Mouse (Mus musculus): ENCODE measurements at regions not wholly inside any gene's neighbourhood (a gene's known extent, or its start where the extent isn't known, plus 50 kb on each side); places are given as distances from the start of the nearest gene placed in this dataset.

- DNase-seq (ENCODE audit: low spot score), result peak; percentile 70
- no peaks in the 10 kb centered on the region for H3K9me3 ChIP-seq (replicated peaks; ENCODE audit: control insufficient read depth, low read length)
- no peak overlapping the region for H3K9ac ChIP-seq (replicated peaks; ENCODE audit: low read length)
- no peaks in the 10 kb centered on the region for H3K27me3 ChIP-seq (ENCODE audit: control insufficient read depth, insufficient read depth, low read length)
- H3K36me3 ChIP-seq (replicated peaks; ENCODE audit: control insufficient read depth, insufficient read depth, low read depth, low read length), result no peaks in the 10 kb centered on the region
- H3K4me3 ChIP-seq (ENCODE audit: low read depth, low read length), result no peak overlapping the region
- WGBS, result 48% methylated on average over 15 of the region's 15 CpGs
- ATAC-seq (replicated peaks; ENCODE audit: insufficient number of reproducible peaks, low FRiP score, low TSS enrichment, low read depth), result peak; percentile 86
- H3K4me1 ChIP-seq (ENCODE audit: control insufficient read depth, insufficient read depth, low read length), result no peaks in the 10 kb centered on the region
- no peak overlapping the region for H3K4me2 ChIP-seq (ENCODE audit: low read depth, low read length)
- no peak overlapping the region for H3K27ac ChIP-seq (replicated peaks; ENCODE audit: low read depth, low read length)
These were observed 273.9 kb downstream of the Samd5 start for GRCm38 (mm10) chr10:9400911-9401617.

GRCm38 (mm10) chr10:9377440-9378101 lies 297.4 kb downstream of the Samd5 start:
- peak; percentile 7 for DNase-seq (ENCODE audit: low spot score)
- H3K4me1 ChIP-seq (ENCODE audit: control insufficient read depth, insufficient read depth, low read length), result no peaks in the 10 kb centered on the region

DNA sequence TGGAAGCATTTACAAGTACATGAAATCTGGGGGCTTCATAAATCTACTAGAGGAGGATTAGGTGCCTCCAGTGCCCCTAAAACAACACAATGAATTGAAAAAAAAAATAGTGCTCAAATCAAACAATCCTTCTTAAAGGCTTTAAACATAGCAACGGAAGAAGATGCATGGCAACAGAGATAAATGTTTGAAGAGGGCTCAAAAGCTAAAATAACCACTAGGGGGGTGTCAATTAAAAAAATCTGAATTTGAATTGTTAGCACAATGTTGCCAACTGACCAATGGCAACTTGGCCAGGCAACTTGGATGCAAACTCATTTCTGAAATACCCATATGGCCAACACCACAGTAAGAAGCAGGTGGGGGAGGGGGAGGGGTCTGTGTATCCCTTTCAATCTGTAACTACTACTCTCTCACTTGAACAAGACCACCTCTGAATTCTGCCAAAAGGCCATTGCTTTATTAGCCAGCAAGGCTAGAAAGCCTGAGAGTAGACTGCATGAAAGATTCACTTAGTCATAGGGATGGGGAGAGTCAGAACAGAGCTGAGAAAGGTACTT lies 312.6 kb downstream of the Samd5 start:
- no peak for DNase-seq (ENCODE audit: low spot score)
- Histone ChIP-seq H3K9me3 (replicated peaks; ENCODE audit: control insufficient read depth, low read length) (no peaks in the 10 kb centered on the region), H3K27ac (replicated peaks; ENCODE audit: low read depth, low read length) (no peak overlapping the region), H3K9ac (replicated peaks; ENCODE audit: low read length) (no peak overlapping the region), H3K4me2 (ENCODE audit: low read depth, low read length) (no peak overlapping the region), H3K4me3 (ENCODE audit: low read depth, low read length) (no peak overlapping the region), H3K27me3 (ENCODE audit: control insufficient read depth, insufficient read depth, low read length) (no peaks in the 10 kb centered on the region), H3K36me3 (replicated peaks; ENCODE audit: control insufficient read depth, insufficient read depth, low read depth, low read length) (no peaks in the 10 kb centered on the region), H3K4me1 (ENCODE audit: control insufficient read depth, insufficient read depth, low read length) (no peaks in the 10 kb centered on the region)
- ATAC-seq (replicated peaks; ENCODE audit: insufficient number of reproducible peaks, low FRiP score, low TSS enrichment, low read depth), result no peak
- WGBS, result 79% methylated on average over 1 of the region's 1 CpGs

More at GRCm38 (mm10) chr10:9377440-9378101, 297.4 kb downstream of the Samd5 start:
- Histone ChIP-seq H3K27me3 (ENCODE audit: control insufficient read depth, insufficient read depth, low read length) (no peaks in the 10 kb centered on the region), H3K27ac (replicated peaks; ENCODE audit: low read depth, low read length) (no peak overlapping the region), H3K4me2 (ENCODE audit: low read depth, low read length) (no peak overlapping the region), H3K9me3 (replicated peaks; ENCODE audit: control insufficient read depth, low read length) (no peaks in the 10 kb centered on the region), H3K9ac (replicated peaks; ENCODE audit: low read length) (no peak overlapping the region), H3K4me3 (ENCODE audit: low read depth, low read length) (no peak overlapping the region), H3K36me3 (replicated peaks; ENCODE audit: control insufficient read depth, insufficient read depth, low read depth, low read length) (no peaks in the 10 kb centered on the region)
- no peak for ATAC-seq (replicated peaks; ENCODE audit: insufficient number of reproducible peaks, low FRiP score, low TSS enrichment, low read depth)
- 67% methylated on average over 7 of the region's 7 CpGs for WGBS

DNA sequence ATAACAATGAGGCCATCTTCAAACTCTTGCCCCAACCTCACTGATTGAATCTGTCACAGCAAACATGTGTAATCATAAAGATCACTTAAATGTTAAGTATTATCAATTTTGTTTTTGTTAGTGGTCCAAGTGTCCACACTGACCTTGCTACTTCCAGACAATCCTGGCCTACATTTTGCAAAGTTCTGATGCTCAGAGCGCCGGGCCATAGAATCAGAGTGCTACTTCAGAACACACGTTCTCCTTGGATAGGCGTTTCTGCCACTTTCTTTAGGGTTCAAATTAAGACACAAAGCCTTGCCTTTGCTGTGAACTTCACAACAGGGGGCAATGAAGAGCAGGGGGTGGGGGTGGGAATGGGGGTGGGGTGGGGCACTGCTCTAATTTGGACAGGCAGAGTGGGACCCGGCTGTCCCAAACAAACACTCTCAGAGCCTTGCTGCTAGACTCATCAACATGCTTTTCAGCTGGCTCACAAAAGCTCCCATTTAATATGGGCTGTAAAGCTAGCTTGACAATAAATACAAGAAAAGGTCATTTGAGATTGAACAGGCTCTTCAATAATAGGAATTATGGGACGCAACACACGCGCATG lies 336.7 kb downstream of the Samd5 start:
- Histone ChIP-seq H3K27me3 (ENCODE audit: control insufficient read depth, insufficient read depth, low read length) (no peaks in the 10 kb centered on the region), H3K9ac (replicated peaks; ENCODE audit: low read length) (no peak overlapping the region), H3K36me3 (replicated peaks; ENCODE audit: control insufficient read depth, insufficient read depth, low read depth, low read length) (no peaks in the 10 kb centered on the region), H3K9me3 (replicated peaks; ENCODE audit: control insufficient read depth, low read length) (no peaks in the 10 kb centered on the region), H3K4me3 (ENCODE audit: low read depth, low read length) (no peak overlapping the region), H3K27ac (replicated peaks; ENCODE audit: low read depth, low read length) (no peak overlapping the region), H3K4me2 (ENCODE audit: low read depth, low read length) (no peak overlapping the region), H3K4me1 (ENCODE audit: control insufficient read depth, insufficient read depth, low read length) (no peaks in the 10 kb centered on the region)
- DNase-seq (ENCODE audit: low spot score) (no peak), ATAC-seq (replicated peaks; ENCODE audit: insufficient number of reproducible peaks, low FRiP score, low TSS enrichment, low read depth) (no peak)
- 78% methylated on average over 8 of the region's 8 CpGs for WGBS

GRCm38 (mm10) chr10:9334245-9334845 lies 340.7 kb downstream of the Samd5 start:
- Histone ChIP-seq H3K27me3 (ENCODE audit: control insufficient read depth, insufficient read depth, low read length) (no peaks in the 10 kb centered on the region), H3K9ac (replicated peaks; ENCODE audit: low read length) (no peak overlapping the region), H3K4me3 (ENCODE audit: low read depth, low read length) (no peak overlapping the region), H3K4me1 (ENCODE audit: control insufficient read depth, insufficient read depth, low read length) (no peaks in the 10 kb centered on the region), H3K9me3 (replicated peaks; ENCODE audit: control insufficient read depth, low read length) (no peaks in the 10 kb centered on the region), H3K27ac (replicated peaks; ENCODE audit: low read depth, low read length) (no peak overlapping the region), H3K36me3 (replicated peaks; ENCODE audit: control insufficient read depth, insufficient read depth, low read depth, low read length) (no peaks in the 10 kb centered on the region), H3K4me2 (ENCODE audit: low read depth, low read length) (no peak overlapping the region)
- WGBS, result 60% methylated on average over 10 of the region's 10 CpGs
- ATAC-seq (replicated peaks; ENCODE audit: insufficient number of reproducible peaks, low FRiP score, low TSS enrichment, low read depth) (no peak), DNase-seq (ENCODE audit: low spot score) (peak; percentile 16)

- Histone ChIP-seq H3K27ac (replicated peaks; ENCODE audit: low read depth, low read length) (no peak overlapping the region), H3K9me3 (replicated peaks; ENCODE audit: control insufficient read depth, low read length) (no peaks in the 10 kb centered on the region), H3K4me3 (ENCODE audit: low read depth, low read length) (no peak overlapping the region), H3K27me3 (ENCODE audit: control insufficient read depth, insufficient read depth, low read length) (no peaks in the 10 kb centered on the region), H3K4me1 (ENCODE audit: control insufficient read depth, insufficient read depth, low read length) (no peaks in the 10 kb centered on the region), H3K9ac (replicated peaks; ENCODE audit: low read length) (no peak overlapping the region), H3K4me2 (ENCODE audit: low read depth, low read length) (no peak overlapping the region), H3K36me3 (replicated peaks; ENCODE audit: control insufficient read depth, insufficient read depth, low read depth, low read length) (no peaks in the 10 kb centered on the region)
- no peak for ATAC-seq (replicated peaks; ENCODE audit: insufficient number of reproducible peaks, low FRiP score, low TSS enrichment, low read depth)
- 34% methylated on average over 3 of the region's 3 CpGs for WGBS
- no peak for DNase-seq (ENCODE audit: low spot score)
These were observed 343.3 kb downstream of the Samd5 start for GRCm38 (mm10) chr10:9331694-9332093.

DNA sequence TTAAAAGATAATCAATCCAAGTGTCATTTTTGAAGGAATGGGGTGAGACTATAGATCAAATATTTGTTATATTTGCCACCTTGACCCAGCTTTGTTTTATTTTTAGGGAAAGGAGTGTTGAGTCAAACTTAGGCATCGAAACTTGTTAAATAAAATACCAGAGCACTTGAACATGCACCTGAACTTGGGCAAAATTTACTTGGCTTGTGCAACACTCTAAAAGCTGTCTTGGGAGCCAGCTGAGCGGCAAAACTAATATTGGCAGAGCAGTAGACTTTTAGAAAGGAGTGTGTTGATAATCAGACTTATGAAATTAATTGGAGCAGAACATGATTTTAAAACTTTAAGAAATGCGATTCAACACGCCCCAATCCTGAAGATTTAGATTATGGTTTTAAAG lies 346.7 kb downstream of the Samd5 start:
- Histone ChIP-seq H3K27me3 (ENCODE audit: control insufficient read depth, insufficient read depth, low read length) (no peaks in the 10 kb centered on the region), H3K4me2 (ENCODE audit: low read depth, low read length) (no peak overlapping the region), H3K27ac (replicated peaks; ENCODE audit: low read depth, low read length) (no peak overlapping the region), H3K9ac (replicated peaks; ENCODE audit: low read length) (no peak overlapping the region), H3K4me1 (ENCODE audit: control insufficient read depth, insufficient read depth, low read length) (no peaks in the 10 kb centered on the region), H3K4me3 (ENCODE audit: low read depth, low read length) (no peak overlapping the region), H3K36me3 (replicated peaks; ENCODE audit: control insufficient read depth, insufficient read depth, low read depth, low read length) (no peaks in the 10 kb centered on the region), H3K9me3 (replicated peaks; ENCODE audit: control insufficient read depth, low read length) (no peaks in the 10 kb centered on the region)
- ATAC-seq (replicated peaks; ENCODE audit: insufficient number of reproducible peaks, low FRiP score, low TSS enrichment, low read depth), result no peak
- 91% methylated on average over 4 of the region's 4 CpGs for WGBS
- DNase-seq (ENCODE audit: low spot score), result no peak

All from embryonic facial prominence, embryonic 11.5 days (tissue).